Mouse (Mus musculus) adrenal gland, adult 18-20 months (tissue): ENCODE measurements around the gene Myo1b. TPM values are rescaled to one million over a fixed set of nuclear protein-coding genes. Genes with fewer than 3 reads are reported as not detected.

ENCODE experiments used
- DNase-seq, 2 experiments: peaks; one replicate each; pipeline ENCODE4 v3.0.0; 2021 to 2022; ENCODE audit warnings: low spot score in 2 of 2
- long read RNA-seq, 2 experiments: library from polyadenylated mRNA; stranded (forward); transcript quantifications; one replicate each; pipeline ENCODE4 v2.0.0; 2021
- total RNA-seq, 2 experiments: library from RNA; stranded (reverse); gene quantifications; 1 replicate in 1 of 2; 2 replicates in 1 of 2; pipeline ENCODE4 v1.2.3; 2021

Myo1b gene
- total RNA-seq: 10 to 100 TPM; 44.2 to 44.5 TPM
- long read RNA-seq, experiment 1, full-length matches to known transcripts: 19 of 22 reads
- long read RNA-seq, experiment 1, partial matches to known transcripts: 3 of 22 reads
- long read RNA-seq, experiment 1, other reads (novel, unspliced or antisense): 0 of 22 reads
- long read RNA-seq, experiment 2, full-length matches to known transcripts: 41 of 61 reads
- long read RNA-seq, experiment 2, partial matches to known transcripts: 18 of 61 reads
- long read RNA-seq, experiment 2, other reads (novel, unspliced or antisense): 2 of 61 reads

DNA sequence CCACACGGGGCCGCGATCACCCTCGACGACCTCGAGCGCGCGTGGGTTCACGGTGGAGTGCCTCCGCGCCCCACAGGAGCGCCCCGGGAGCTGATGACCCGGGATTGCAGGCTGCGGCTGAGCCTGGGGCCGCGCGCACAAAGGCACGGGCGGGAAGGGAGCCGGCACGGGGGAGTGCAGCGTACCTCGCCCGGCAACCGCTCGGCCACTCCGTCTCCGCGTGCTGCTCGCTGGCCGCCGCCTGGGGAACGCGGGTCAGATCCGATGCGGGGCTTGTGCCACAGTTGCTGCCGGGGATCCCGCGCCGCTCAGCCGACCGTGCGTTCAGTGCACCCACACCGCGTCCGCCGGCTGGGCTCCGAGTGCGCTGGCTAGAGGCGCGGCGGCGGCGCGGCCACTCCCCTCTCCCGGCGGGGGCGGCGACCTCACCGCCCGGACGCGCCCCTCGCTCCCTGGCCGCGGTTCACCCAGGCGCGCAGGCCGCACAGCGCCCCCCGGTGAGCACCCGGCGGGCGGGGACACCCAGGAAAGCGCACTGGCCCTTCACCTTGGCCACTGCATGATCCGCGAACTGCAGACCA lies at the start of gene Myo1b:
Gene Myo1b (minus strand): TSS at position 496 of the 581 bp plus-strand sequence.
- DNase-seq: peak; percentile 79 to 84

DNA sequence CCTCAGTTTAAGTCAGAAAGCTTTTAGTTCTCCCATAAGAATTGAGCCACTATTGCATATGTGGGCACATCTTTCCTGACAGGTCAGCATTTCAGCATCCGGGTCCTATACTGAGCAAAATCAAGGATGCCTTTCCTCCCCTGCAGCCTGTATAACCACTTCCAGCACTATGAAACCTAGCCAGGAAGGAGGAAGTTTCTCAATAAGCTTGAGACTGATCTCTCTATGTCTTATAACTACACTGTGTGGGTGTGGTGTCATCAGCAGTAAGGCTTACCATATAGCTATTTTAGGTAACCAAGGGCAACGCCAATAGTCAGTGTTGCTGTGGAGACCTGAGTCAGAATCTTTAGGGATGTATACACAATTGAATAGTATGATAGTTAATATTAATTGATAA lies 48.8 kb upstream of the Myo1b start:
- no peak for DNase-seq

DNA sequence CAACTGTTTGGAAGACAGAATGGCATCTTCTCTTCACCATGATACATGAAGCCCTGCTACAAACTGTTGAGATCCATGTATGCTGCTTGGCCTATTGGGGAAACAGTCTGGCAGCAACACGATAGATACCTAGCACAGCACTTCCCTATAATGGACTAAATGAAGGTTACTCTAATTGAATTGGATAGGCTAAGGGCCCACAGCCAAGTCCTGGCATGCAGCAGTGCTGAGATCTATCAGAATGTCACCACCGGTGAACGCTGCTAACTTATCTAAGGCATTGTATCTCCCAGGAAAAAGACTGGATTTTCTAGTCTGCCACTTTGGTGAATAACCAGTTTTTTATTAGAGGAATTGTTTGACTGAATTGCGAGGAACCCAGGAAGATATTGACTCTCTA lies 31.2 kb upstream of the Myo1b start:
- no peak for DNase-seq

DNA sequence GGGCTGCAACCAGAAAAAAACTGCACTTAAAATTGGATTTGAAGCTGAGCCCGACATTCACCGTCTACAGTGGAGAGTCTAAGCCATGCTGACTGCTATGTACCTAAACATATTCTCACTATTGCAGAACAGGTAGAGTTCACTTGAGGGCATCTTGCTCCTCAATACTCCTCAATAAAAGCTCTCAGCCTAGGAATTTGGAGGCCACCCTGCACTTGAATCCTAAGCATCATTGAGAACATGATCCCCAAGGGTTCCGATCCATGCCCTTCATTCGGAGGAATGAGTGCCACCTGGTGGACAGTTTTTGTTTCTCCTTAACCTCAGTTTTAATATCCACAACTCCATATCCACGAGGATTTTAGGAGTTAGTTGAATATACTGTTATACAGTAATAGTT lies 28.9 kb upstream of the Myo1b start:
- DNase-seq: peak; percentile 36 to 41

DNA sequence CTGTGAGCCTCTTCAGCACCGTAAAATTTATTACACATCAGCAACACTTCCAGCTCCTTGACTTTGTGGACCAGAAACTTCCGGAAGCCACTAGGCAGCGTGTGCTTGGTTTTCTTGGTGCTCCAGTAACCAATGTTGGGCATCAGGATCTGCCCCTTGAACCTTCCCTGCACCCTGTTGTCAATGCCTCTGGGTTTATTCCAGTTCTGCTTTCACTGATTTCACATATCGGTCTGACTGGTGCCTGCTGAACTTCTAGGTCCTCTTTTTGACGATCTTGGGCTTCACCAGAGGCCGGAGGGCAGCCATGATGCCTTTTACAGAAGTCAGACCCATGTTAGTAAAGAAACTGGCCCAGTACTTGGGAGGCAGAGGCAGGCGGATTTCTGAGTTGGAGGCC lies 22.5 kb upstream of the Myo1b start:
- no peak for DNase-seq

DNA sequence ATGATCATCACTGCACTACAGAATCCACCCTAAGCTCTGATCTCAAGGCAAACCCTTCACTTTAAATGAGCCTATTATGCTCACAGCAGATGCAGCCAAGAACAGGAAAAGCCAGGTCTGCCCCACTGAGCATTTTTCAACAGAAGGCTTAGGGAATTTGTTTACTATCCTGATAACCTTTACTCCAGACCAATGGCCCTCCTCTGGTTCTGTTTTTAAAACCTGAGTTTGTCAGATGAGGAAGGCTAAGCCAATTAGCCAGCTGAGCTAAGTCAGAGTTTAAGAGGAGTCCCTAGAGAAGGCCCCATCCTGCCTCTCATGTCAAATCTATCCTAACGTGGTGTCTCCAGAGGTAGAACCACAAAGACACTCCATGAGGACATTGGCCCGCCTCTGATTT lies 19.1 kb upstream of the Myo1b start:
- no peak for DNase-seq

DNA sequence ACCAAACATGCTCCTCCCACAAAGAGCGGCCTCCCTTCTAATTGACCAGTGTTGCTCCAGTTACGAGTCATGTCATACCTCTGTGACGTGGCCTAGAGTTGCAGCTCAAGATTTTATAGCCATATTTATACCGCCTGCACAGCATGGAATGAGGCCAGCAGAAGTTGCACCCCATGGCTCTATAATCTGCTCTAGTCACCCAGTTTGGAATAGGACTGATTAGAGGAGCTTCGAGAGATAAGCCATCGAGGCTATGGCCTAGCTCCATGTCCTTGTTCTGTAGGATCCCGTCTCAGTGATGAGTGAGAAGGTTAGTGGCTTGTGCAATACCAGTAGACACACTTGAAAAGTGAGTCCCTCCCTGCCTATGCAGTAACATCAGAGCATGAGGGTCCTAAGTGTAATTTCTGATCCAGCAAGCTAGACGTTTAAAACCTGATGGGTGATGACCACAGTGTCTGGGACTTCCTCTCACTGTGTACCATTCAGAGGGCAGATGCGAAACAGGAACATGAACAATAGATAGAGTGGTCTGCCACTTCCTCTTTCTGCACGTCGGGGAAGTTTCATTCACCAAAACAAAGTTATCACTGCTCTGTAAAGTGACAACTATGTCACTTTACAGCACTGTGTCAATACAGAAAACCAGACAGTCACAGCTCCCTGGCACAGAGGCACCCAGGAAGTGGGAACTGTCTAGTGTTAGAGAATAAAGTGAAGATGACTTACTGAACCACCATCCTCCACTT lies 18.5 kb upstream of the Myo1b start:
- DNase-seq: no peak

DNA sequence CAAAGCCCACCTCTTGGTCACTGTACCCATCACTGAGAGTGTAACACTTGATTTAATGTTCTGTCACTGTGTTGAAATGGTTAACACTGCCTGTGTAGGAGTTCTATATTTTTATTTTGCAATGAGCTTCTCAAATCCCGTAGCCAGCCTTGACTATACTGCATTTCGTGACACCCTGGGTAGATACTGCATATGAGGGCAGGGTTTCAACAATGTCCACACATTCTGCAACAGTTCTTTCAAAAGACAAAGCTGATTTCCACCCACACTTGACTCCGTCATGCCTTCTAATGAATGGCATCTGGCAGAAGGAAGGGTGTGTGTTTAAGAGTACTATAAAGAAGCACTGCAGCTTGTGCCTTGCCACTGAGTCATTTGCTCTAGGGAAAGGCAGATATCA lies 17.0 kb upstream of the Myo1b start:
- no peak for DNase-seq

DNA sequence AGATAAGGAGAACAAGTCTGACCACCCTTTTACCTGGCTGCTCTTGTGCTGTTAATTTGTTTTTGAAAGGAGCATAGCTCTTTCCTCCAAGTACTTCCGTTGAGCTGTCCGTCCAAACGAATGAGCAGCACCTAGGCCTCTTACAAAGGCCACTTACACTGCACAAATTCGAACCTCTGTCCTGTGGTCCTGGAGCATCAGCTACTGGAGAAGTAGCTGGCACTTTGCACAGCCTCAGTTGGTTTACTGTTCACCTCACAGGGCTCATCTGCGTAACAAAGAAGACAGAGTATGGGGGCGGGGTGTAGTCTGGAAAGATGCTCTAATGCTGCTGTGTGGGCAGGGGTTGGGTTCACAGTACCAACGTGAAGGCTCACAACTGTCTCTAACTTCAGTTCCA lies 15.7 kb upstream of the Myo1b start:
- no peak for DNase-seq

DNA sequence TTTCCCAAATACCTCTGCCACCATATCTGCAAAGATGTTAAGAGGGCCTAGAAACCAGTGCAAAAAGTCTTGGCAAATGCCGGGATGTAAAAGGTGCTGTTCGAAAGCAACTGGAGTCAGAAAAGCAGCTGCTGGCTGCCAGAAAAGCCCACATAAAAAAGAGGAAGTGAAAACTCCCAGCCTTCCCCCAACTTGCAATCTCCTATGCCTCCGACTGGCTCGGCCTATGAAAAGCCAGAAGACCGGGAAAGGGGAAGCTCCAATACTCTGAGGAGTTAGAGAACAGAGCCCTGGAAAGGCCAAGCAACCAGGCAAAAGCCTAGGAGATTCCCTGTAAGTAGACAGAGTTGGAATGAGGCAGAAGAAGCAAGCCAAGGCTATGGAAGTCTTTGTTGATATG lies 14.7 kb upstream of the Myo1b start:
- no peak for DNase-seq

DNA sequence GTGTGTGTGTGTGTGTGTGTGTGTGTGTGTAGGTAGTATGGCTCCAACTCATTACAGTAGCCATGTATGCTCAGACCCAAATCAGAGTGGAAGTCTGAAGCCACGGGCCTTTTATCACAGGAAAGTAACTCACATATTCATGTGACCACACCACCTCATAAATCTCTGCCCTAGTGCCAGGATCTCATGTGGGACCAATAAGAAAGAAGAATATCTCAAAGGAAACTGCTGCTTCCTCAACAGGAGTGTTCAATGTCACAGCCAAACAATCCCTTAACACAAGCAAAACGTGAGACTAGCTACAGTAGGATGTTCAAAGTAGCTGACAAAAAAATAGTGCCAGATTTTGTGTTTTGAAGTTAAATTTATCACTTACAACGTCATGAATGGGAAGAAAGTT lies 13.7 kb upstream of the Myo1b start:
- no peak for DNase-seq

DNA sequence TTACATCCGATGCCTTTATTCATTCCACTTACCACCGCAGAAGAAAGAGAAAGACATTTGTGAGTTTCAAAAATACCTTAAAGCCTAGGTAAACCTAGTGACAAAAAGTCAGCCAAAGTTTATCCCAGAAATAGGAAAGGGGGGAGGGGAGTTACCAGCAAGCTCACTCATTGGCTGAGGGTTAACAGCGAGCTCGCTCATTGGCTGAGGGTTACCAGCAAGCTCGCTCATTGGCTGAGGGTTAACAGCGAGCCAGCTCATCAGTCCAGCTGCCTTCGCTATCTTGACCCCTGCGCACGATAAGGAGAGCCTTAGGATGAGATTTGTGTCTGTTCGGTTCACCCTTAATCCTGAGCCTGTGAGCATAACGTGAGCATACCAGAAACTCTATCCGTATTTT lies 6.9 kb upstream of the Myo1b start:
- no peak for DNase-seq

DNA sequence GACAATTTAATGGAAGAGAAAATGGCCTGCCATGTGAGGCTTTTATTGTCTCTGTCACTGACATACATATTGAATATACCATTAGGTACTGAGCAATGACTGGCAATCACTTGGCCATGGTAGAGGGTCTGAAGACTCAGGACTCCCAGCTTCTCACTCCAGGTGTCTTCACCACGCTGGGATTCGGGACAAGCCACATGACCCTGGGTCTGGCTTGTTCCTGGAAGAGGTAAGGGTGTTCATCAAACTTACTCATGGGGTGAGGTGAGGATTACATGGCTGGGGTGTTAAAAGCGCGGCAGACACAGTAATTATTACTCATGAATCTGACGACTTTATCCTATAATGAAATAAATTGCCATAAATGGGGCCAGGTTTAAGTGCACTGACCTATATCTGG lies 405 bp upstream of the Myo1b start:
- no peak for DNase-seq

DNA sequence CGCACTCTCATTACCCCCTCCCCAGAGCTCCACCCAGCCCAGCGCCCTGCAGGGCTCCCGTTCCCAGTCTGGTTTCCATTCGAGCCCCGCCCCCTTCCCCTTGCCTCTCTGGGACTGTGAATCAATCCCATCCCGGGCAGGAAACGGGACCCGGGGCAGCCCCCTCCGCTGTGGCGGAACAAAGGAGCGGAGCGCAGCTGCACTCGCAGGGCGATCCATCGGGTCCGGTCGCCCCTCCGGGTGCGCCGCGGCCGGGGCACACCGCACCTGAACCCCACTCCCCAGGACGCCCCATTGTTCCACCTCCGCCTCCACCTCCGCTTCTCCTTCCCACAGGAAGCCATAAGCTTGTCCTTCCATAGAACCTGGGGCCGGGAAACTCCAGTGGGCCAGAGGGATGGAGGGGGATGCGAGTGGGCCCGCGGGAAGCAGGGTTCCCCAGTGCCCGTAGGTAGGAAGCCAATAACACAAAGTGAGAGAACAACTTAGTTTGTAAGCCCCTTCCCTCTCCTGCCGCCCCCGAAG lies 758 bp downstream of the Myo1b start:
- peak; percentile 62 to 72 for DNase-seq

DNA sequence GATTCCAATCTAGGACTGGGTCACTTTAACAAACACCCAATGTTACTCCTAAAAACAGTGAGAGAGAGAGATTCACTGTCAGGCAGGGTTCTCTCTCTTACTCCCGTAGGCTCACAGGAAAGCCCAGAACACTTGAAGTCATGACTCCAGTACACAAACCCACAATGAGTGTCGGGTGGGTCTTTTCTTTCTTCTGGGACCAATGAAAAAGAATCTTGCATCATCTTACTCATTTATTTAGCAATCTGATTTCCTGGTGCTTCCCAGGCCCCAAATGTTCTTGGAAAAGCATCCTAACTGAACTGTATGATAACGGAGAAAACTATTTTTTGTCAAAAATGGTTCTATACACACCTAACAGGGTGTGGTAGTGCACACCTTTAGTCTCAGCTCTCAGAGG lies 1.8 kb downstream of the Myo1b start:
- DNase-seq: no peak

DNA sequence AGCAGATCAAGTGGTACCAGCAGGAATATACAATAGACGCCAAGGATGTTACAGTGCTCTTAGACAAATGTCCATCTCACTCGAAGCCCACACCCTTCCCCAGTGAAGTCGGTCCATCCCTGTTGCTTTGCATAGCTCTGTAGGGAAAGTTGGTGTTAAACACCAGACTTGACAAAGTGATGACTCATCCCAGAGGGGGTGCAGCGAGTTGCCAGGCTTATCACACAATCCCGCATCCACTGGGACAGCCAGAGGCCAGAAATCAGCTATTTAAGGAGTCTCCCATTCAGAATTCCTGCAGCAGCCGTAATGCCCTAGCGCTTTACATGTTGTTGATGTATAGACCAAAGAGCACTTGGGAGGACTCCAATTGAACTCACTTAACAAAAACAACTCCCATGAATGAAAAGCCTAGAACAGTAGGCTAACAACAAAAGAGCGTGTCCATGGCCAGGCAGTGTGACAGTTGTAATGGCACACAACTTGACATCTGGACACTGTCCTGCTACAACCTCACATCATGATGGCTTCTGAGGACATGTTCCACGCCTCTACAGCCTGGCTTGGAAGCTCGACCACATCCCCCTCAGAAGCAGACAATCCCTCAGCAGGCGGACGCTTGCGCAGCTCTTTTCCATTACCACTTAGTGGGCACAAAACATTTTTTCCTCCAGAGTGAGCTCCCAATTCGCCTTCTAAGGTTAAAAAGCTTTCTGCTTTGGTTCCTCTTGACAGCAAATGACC lies 2.6 kb downstream of the Myo1b start:
- DNase-seq: no peak

DNA sequence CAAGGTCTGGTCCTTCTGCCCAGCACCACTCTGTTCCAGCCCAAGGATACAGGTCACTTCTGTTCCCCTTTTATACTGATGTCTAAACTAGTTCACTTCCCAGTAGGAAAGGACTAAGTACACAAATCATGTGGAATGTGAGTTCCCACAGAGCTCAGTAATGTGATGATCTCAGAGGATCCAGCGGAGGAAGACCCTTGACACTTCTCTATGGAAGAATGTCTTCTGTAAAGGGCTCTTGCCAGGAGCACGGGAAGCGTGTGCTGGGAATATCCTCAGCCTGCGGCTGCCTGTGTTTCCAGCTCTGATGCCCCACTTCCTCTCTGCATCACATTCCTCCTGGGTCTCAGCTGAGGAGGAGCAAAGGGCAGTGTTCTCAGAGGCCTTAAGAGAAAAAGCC lies 4.5 kb downstream of the Myo1b start:
- DNase-seq: no peak

DNA sequence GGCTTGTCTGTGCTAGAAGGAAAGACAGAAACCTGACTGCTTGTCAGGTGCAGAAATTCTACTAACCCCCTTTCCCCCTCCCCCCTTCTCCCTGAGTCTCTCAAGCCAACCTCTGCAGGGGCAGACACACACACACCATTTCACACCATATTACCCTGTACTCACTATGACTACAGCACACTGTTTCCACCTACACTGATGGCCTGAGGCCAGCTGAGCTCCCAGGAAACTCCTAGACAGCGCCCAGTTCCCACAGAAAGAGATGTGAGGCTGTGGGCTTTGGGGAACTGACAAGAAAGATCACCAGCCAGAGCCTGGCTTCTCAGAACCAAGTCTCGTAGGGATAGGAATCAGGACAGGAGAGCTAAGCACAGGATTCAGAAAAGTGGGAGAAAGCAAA lies 6.7 kb downstream of the Myo1b start:
- no peak for DNase-seq

DNA sequence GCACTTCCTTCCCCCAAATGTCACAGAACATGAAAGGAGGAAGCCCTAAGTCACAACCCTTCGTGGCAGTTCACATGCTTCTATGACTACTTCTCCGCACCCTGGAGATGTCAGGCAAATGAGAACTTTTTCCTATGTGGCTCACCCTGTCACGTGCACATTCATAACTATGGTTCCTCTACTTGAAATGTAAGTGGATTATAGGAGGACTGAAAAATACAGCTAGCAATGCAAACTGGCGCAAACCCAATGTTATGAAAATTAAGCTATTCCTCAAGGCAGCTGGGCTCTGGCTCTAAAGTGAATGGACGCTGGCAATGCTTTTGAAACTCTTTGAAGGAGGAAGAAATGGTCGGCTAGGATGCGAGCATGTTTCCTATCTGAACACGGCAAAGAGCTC lies 8.1 kb downstream of the Myo1b start:
- no peak for DNase-seq

DNA sequence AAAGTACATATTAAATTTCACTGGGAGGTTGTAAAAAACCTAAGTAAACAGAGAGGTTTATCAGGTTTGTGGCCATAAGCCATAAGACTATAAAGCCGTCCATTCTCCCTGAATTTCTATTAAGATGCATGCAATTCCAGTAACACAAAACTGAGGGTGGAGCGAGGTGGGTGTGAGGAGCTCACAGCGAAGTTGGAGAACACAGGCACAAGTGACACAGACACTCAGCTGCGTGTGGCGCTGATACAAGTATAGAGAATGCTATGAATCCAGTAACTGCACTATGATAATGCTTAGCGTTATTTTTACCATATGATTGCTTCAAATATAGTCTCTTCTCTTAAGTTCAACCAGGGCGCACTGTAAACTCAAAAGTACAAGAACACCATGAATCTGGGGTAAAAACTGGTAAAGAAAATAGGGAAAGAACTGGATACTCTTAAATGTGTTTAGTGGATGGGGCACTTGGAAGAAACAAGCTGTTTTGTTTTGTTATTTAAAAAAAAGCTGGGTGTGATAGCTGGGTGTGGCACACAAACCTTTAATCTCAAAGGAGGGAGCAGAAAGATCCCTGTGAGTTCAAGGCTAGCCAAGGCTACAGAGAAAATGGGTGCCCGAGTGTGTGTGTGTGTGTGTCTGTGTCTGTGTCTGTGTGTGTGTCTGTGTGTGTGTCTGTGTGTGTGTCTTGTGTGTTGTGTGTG lies 9.5 kb downstream of the Myo1b start:
- DNase-seq: no peak

DNA sequence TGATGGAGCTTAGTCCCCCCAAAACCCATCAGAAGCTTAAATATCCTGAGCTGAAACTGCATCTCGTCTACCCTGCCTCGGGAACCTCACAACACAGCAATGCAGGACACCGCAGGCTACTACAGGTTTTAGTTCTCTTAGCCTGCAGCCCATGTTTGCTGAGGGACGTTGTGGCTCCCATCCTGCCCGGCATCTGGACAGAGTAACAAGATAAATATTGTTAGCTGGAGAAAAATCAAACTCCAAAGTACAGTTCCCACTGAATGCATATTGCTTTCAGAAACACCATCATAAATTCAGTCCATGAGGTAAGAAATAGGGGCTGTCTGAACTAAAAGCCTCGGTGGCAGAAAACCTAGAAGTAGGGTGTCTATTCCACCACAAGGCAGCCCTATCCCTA lies 10.8 kb downstream of the Myo1b start:
- no peak for DNase-seq
